Comparison of ENCODE assay signal across 19 mouse cellular contexts in genomic region chr16:47788515-47788914, GRCm38 (mm10).
DNase-seq lines count a peak whose midpoint lies in the region; ATAC-seq lines count a peak whose summit lies in the region.
"Had no signal": no experiment of that assay in that cellular context is flagged by ENCODE, and none has a peak within 500 bp of the region (broad histone marks: within the 10 kb centered on the region; RNA-seq: fewer than 3 reads in every experiment).

No protein-coding gene starts in this region.

- H3K4me1 ChIP-seq in hindbrain, embryonic 14.5 days (replicated peaks; ENCODE audit: control insufficient read depth, insufficient read depth, low read length) = no peaks in the 10 kb centered on the region
- no peaks in the 10 kb centered on the region; the same call in 1 of the 2 replicates for H3K4me1 ChIP-seq in hindbrain, embryonic 13.5 days (replicated peaks)
- H3K4me1 ChIP-seq in neural tube, embryonic 15.5 days = peaks cover 5% of the 10 kb centered on the region; the same call in 1 of the 2 replicates

- DNase-seq in hindbrain, embryonic 14.5 days (ENCODE audit: low spot score) = no peak
- DNase-seq in neural tube, embryonic 10.5 days (ENCODE audit: extremely low spot score, low spot score) = no peak
- DNase-seq: adrenal gland, adult 2 months; adrenal gland, adult 8-10 months; adrenal gland, postnatal 10 days; adrenal gland, postnatal 14 days; adrenal gland, postnatal 25 days; adrenal gland, postnatal 36 days; B cell, adult 2 months; cerebellum, adult 11 months; cerebellum, adult 11-12 months; cerebellum, adult 18-20 months had no signal

- no peaks in the 10 kb centered on the region for H3K27me3 ChIP-seq in hindbrain, embryonic 14.5 days (ENCODE audit: control insufficient read depth, insufficient read depth, low read length)
- H3K27me3 ChIP-seq in hindbrain, embryonic 13.5 days = no peaks in the 10 kb centered on the region
- no peaks in the 10 kb centered on the region for H3K27me3 ChIP-seq in neural tube, embryonic 15.5 days (replicated peaks)
- H3K27me3 ChIP-seq: CH12.LX, Patski had no signal

- no peaks in the 10 kb centered on the region for H3K9me3 ChIP-seq in hindbrain, embryonic 14.5 days (ENCODE audit: control insufficient read depth, low read length)
- H3K9me3 ChIP-seq in hindbrain, embryonic 13.5 days = no peaks in the 10 kb centered on the region
- H3K9me3 ChIP-seq in neural tube, embryonic 15.5 days (replicated peaks) = no peaks in the 10 kb centered on the region
- H3K9me3 ChIP-seq: G1E had no signal

- no peak overlapping the region for H3K4me3 ChIP-seq in hindbrain, embryonic 14.5 days (replicated peaks; ENCODE audit: low read length)
- H3K4me3 ChIP-seq in hindbrain, embryonic 13.5 days = no peak overlapping the region
- H3K4me3 ChIP-seq in neural tube, embryonic 15.5 days (replicated peaks) = no peak overlapping the region

- H3K36me3 ChIP-seq in hindbrain, embryonic 14.5 days (replicated peaks; ENCODE audit: control insufficient read depth, insufficient read depth) = no peaks in the 10 kb centered on the region
- H3K36me3 ChIP-seq in hindbrain, embryonic 13.5 days = no peaks in the 10 kb centered on the region
- no peaks in the 10 kb centered on the region for H3K36me3 ChIP-seq in neural tube, embryonic 15.5 days
- H3K36me3 ChIP-seq: G1E had no signal

- no peak overlapping the region for H3K9ac ChIP-seq in hindbrain, embryonic 14.5 days
- no peak overlapping the region for H3K9ac ChIP-seq in hindbrain, embryonic 13.5 days
- no peak overlapping the region for H3K9ac ChIP-seq in neural tube, embryonic 15.5 days (replicated peaks)

- peak; percentile 51; the same call in 1 of the 2 replicates for ATAC-seq in hindbrain, embryonic 14.5 days (ENCODE audit: low FRiP score)
- ATAC-seq in hindbrain, embryonic 13.5 days (ENCODE audit: low FRiP score) = no peak
- peak; percentile 53; the same call in 1 of the 2 replicates for ATAC-seq in neural tube, embryonic 15.5 days (ENCODE audit: low FRiP score)
- ATAC-seq: activated CD4-positive, CD25-positive, alpha-beta regulatory T cell, adult 4 months; CD4-positive, CD25-positive, alpha-beta regulatory T cell, adult 4 months; Patski had no signal

- no peak overlapping the region for H3K27ac ChIP-seq in hindbrain, embryonic 14.5 days
- H3K27ac ChIP-seq in hindbrain, embryonic 13.5 days = no peak overlapping the region
- H3K27ac ChIP-seq in neural tube, embryonic 15.5 days (replicated peaks) = no peak overlapping the region

- no peak overlapping the region for H3K4me2 ChIP-seq in hindbrain, embryonic 14.5 days (replicated peaks)
- H3K4me2 ChIP-seq in hindbrain, embryonic 13.5 days = no peak overlapping the region
- H3K4me2 ChIP-seq in neural tube, embryonic 15.5 days = no peak overlapping the region

- WGBS in hindbrain, embryonic 14.5 days = 72% methylated on average over 5 of the region's 5 CpGs
- WGBS in hindbrain, embryonic 13.5 days = 75% methylated on average over 5 of the region's 5 CpGs
- WGBS in neural tube, embryonic 15.5 days = 50% methylated on average over 5 of the region's 5 CpGs
